Mouse (Mus musculus) layer of hippocampus, adult 2 months (tissue): ENCODE data around the gene Aurka. TPM values are rescaled to one million over a fixed set of nuclear protein-coding genes. Genes with fewer than 3 reads are reported as not detected.

Experiments used
- DNase-seq, 2 experiments: peaks; one replicate each; pipeline ENCODE4 v3.0.0; 2022; ENCODE audit warnings: low spot score in 2 of 2
- H3K27ac ChIP-seq: fragments of 200-600 bp; 2 replicates; pipeline ENCODE4 v1.8.1; 2022
- H3K4me3 ChIP-seq: fragments of 200-600 bp; 2 replicates; pipeline ENCODE4 v1.8.1; 2022; ENCODE audit warnings: mild to moderate bottlenecking
- CTCF ChIP-seq: fragments of 200-600 bp; conservative IDR thresholded peaks from 2 replicates; pipeline ENCODE4 v1.8.1; 2022; ENCODE audit warnings: antibody characterized with exemption, mild to moderate bottlenecking, moderate library complexity
- long read RNA-seq, 2 experiments: library from polyadenylated mRNA; stranded (forward); transcript quantifications; one replicate each; pipeline ENCODE4 v2.0.0; 2021; ENCODE audit warnings: borderline mapping rate in 2 of 2
- total RNA-seq, 2 experiments: library from RNA; stranded (reverse); gene quantifications; 2 replicates each; pipeline ENCODE4 v1.2.3; 2021

The Aurka gene
- 1 to 10 TPM in 1 of 2 experiments, under 1 TPM in 1; 0.86 to 1.9 TPM for total RNA-seq
- long read RNA-seq, experiment 1, partial matches to known transcripts = 0 of 3 reads
- long read RNA-seq, experiment 1, other reads (novel, unspliced or antisense) = 1 of 3 reads
- long read RNA-seq, experiment 2, partial matches to known transcripts = 0 of 1 reads
- long read RNA-seq, experiment 2, other reads (novel, unspliced or antisense) = 1 of 1 reads

GRCm38 (mm10) chr2:172370411-172371223 lies at the start of gene Aurka, which contains the start of gene Cstf1:
Gene Aurka, minus strand, starts transcription at chr2:172370535.
Gene Cstf1, plus strand, starts transcription at chr2:172370681.
- peak; percentile 90 to 94 for DNase-seq
- no peak for TF ChIP-seq CTCF
- peak within 1 kb of the TSS; percentile 95 for H3K4me3 ChIP-seq
- H3K27ac ChIP-seq = peak within 1 kb of the TSS; percentile 99

- DNase-seq = no peak
- Histone ChIP-seq H3K27ac (no peak overlapping the region), H3K4me3 (no peak overlapping the region)
- TF ChIP-seq CTCF = no peak
Observed at GRCm38 (mm10) chr2:172418208-172418607, 47.9 kb upstream of the Aurka start.

- H3K27ac ChIP-seq = no peak overlapping the region
- no peak overlapping the region for H3K4me3 ChIP-seq
- DNase-seq = no peak
- TF ChIP-seq CTCF = no peak
Observed at GRCm38 (mm10) chr2:172416876-172417275, 46.5 kb upstream of the Aurka start.

GRCm38 (mm10) chr2:172416218-172416617 lies 45.9 kb upstream of the Aurka start:
- Histone ChIP-seq H3K4me3 (no peak overlapping the region), H3K27ac (no peak overlapping the region)
- no peak for TF ChIP-seq CTCF
- no peak for DNase-seq

GRCm38 (mm10) chr2:172413894-172414293 lies 43.6 kb upstream of the Aurka start:
- TF ChIP-seq CTCF = no peak
- H3K4me3 ChIP-seq = no peak overlapping the region
- no peak overlapping the region for H3K27ac ChIP-seq
- no peak for DNase-seq

GRCm38 (mm10) chr2:172413273-172413672 lies 42.9 kb upstream of the Aurka start:
- Histone ChIP-seq H3K27ac (no peak overlapping the region), H3K4me3 (no peak overlapping the region)
- TF ChIP-seq CTCF = no peak
- no peak for DNase-seq

GRCm38 (mm10) chr2:172412454-172412853 lies 42.1 kb upstream of the Aurka start:
- no peak for DNase-seq
- no peak overlapping the region for H3K4me3 ChIP-seq
- H3K27ac ChIP-seq = no peak overlapping the region
- no peak for TF ChIP-seq CTCF

GRCm38 (mm10) chr2:172411091-172411490 lies 40.8 kb upstream of the Aurka start:
- Histone ChIP-seq H3K27ac (no peak overlapping the region), H3K4me3 (no peak overlapping the region)
- no peak for TF ChIP-seq CTCF
- DNase-seq = peak in 1 of 2 experiments; percentile 14

- no peak overlapping the region for H3K27ac ChIP-seq
- TF ChIP-seq CTCF = no peak
Observed at GRCm38 (mm10) chr2:172410686-172411085, 40.4 kb upstream of the Aurka start.

GRCm38 (mm10) chr2:172407499-172407898 lies 37.2 kb upstream of the Aurka start:
- Histone ChIP-seq H3K4me3 (no peak overlapping the region), H3K27ac (no peak overlapping the region)
- no peak for TF ChIP-seq CTCF
- no peak for DNase-seq

More at GRCm38 (mm10) chr2:172410686-172411085, 40.4 kb upstream of the Aurka start:
- H3K4me3 ChIP-seq = no peak overlapping the region
- no peak for DNase-seq

GRCm38 (mm10) chr2:172406173-172406572 lies 35.8 kb upstream of the Aurka start:
- Histone ChIP-seq H3K27ac (no peak overlapping the region), H3K4me3 (no peak overlapping the region)
- no peak for TF ChIP-seq CTCF
- DNase-seq = no peak

- no peak for TF ChIP-seq CTCF
- Histone ChIP-seq H3K4me3 (no peak overlapping the region), H3K27ac (no peak overlapping the region)
- no peak for DNase-seq
Observed at GRCm38 (mm10) chr2:172405011-172405410, 34.7 kb upstream of the Aurka start.

GRCm38 (mm10) chr2:172404239-172404638 lies 33.9 kb upstream of the Aurka start:
- no peak overlapping the region for H3K27ac ChIP-seq
- no peak overlapping the region for H3K4me3 ChIP-seq
- DNase-seq = no peak
- no peak for TF ChIP-seq CTCF
